Mouse (Mus musculus): ENCODE results near the gene Klrb1b.

GRCm38 (mm10) chr6:128850671-128851070 lies 24.5 kb upstream of the Klrb1b start:
- TF ChIP-seq POLR2A (IDR thresholded peaks at IDR 0.05; ENCODE audit: low read depth, low read length) = no peak
- TF ChIP-seq CTCF (IDR thresholded peaks at IDR 0.05; ENCODE audit: extremely low read depth, insufficient read length, insufficient replicate concordance, low read depth, low read length) = no peak
